Mouse (Mus musculus) forebrain, embryonic 11.5 days (tissue): Measurements from ENCODE around the gene Tmem217. TPM values are rescaled to one million over a fixed set of nuclear protein-coding genes. Genes with fewer than 3 reads are reported as not detected.

Experiments used
- ATAC-seq: fragments of 200-750 bp; cut with Nextera tagmentation; replicated peaks from 2 replicates; pipeline ENCODE4 v1.8.0; 2017; ENCODE audit warnings: moderate TSS enrichment; ENCODE audit not compliant: low FRiP score
- DNase-seq: peaks from one replicate; pipeline ENCODE4 v3.0.0-alpha.2; 2017; ENCODE audit warnings: low spot score
- H3K27ac ChIP-seq: fragments of 300-500 bp; sonication (generic); 2 replicates; pipeline ENCODE4 v1.5.1; 2014; ENCODE audit warnings: low read depth, low read length
- H3K27me3 ChIP-seq: fragments of 300-500 bp; sonication (generic); 2 replicates; pipeline ENCODE4 v1.6.1; 2014; ENCODE audit warnings: mild to moderate bottlenecking, low read length, mixed read lengths; ENCODE audit not compliant: control insufficient read depth, insufficient read depth
- H3K36me3 ChIP-seq: fragments of 300-500 bp; sonication (generic); 2 replicates; pipeline ENCODE4 v1.6.1; 2014; ENCODE audit warnings: mild to moderate bottlenecking, low read length, moderate library complexity, mixed read lengths; ENCODE audit not compliant: control insufficient read depth, insufficient read depth
- H3K4me1 ChIP-seq: fragments of 300-500 bp; sonication (generic); replicated peaks from 2 replicates; pipeline ENCODE4 v1.6.1; 2014; ENCODE audit warnings: low read length, mixed read lengths; ENCODE audit not compliant: control insufficient read depth, insufficient read depth
- H3K4me2 ChIP-seq: fragments of 300-500 bp; sonication (generic); 2 replicates; pipeline ENCODE4 v1.6.1; 2014; ENCODE audit warnings: low read depth, mild to moderate bottlenecking, low read length, moderate library complexity, mixed read lengths; ENCODE audit not compliant: severe bottlenecking
- H3K4me3 ChIP-seq: fragments of 300-500 bp; sonication (generic); 2 replicates; pipeline ENCODE4 v1.5.1; 2014; ENCODE audit warnings: low read depth, low read length
- H3K9ac ChIP-seq: fragments of 300-500 bp; sonication (generic); 2 replicates; pipeline ENCODE4 v1.6.1; 2014; ENCODE audit warnings: low read length
- H3K9me3 ChIP-seq: fragments of 300-500 bp; sonication (generic); 2 replicates; pipeline ENCODE4 v1.6.1; 2016; ENCODE audit warnings: low read length, mixed read lengths; ENCODE audit not compliant: control insufficient read depth
- WGBS: fragments of 180-500 bp; shearing (Covaris S2); extraction: QIAGEN DNeasy Blood & Tissue Kit; methylation state at CpG from one replicate; pipeline ENCODE4 v1.1.7; 2014; 5-methylcytosine and 5-hydroxymethylcytosine counted together
- polyA plus RNA-seq: library from polyadenylated mRNA; unstranded; fragments of >200 nt; fragmentation: Nextera tagmentation; extraction: Ambion mirVana; gene quantifications from 2 replicates; pipeline ENCODE4 v1.2.1, GENCODE M21; 2014

The Tmem217 gene
- polyA plus RNA-seq, 1 experiment from 2014 or later: 0.71 TPM

GRCm38 (mm10) chr17:29544064-29544463, 8.1 kb downstream of the Tmem217 start:
- no peak overlapping the region for H3K4me3 ChIP-seq
- no peaks in the 10 kb centered on the region for H3K36me3 ChIP-seq
- DNase-seq (no peak), ATAC-seq (no peak)
- no peaks in the 10 kb centered on the region for H3K4me1 ChIP-seq
- H3K27ac ChIP-seq: no peak overlapping the region
- no peak overlapping the region for H3K9ac ChIP-seq
- H3K4me2 ChIP-seq: no peak overlapping the region
- H3K27me3 ChIP-seq: no peaks in the 10 kb centered on the region
- H3K9me3 ChIP-seq: no peaks in the 10 kb centered on the region
- 85% methylated on average over 2 of the region's 2 CpGs for WGBS

- H3K4me1 ChIP-seq: no peaks in the 10 kb centered on the region
- no peak for ATAC-seq
- H3K4me2 ChIP-seq: no peak overlapping the region
- no peak for DNase-seq
- H3K4me3 ChIP-seq: no peak overlapping the region
- H3K9ac ChIP-seq: no peak overlapping the region
- H3K36me3 ChIP-seq: no peaks in the 10 kb centered on the region
- WGBS: 87% methylated on average over 19 of the region's 19 CpGs
- no peak overlapping the region for H3K27ac ChIP-seq
- no peaks in the 10 kb centered on the region for H3K27me3 ChIP-seq
- H3K9me3 ChIP-seq: no peaks in the 10 kb centered on the region
Observed at GRCm38 (mm10) chr17:29542831-29543690, 9.1 kb downstream of the Tmem217 start.

- DNase-seq (no peak), ATAC-seq (no peak)
- Histone ChIP-seq H3K4me1 (no peaks in the 10 kb centered on the region), H3K9me3 (no peaks in the 10 kb centered on the region), H3K4me2 (no peak overlapping the region), H3K36me3 (no peaks in the 10 kb centered on the region), H3K9ac (no peak overlapping the region), H3K27me3 (no peaks in the 10 kb centered on the region), H3K4me3 (no peak overlapping the region), H3K27ac (no peak overlapping the region)
- 89% methylated on average over 14 of the region's 14 CpGs for WGBS
Observed at GRCm38 (mm10) chr17:29541419-29541818, 10.8 kb downstream of the Tmem217 start.

- H3K36me3 ChIP-seq: no peaks in the 10 kb centered on the region
- no peak overlapping the region for H3K9ac ChIP-seq
- no peak for DNase-seq
- H3K4me2 ChIP-seq: no peak overlapping the region
- H3K27me3 ChIP-seq: no peaks in the 10 kb centered on the region
- no peak for ATAC-seq
- H3K27ac ChIP-seq: no peak overlapping the region
- H3K4me1 ChIP-seq: no peaks in the 10 kb centered on the region
- no peak overlapping the region for H3K4me3 ChIP-seq
- H3K9me3 ChIP-seq: no peaks in the 10 kb centered on the region
- whole genome bisulfite sequencing: 88% methylated on average over 8 of the region's 8 CpGs
Observed at GRCm38 (mm10) chr17:29540426-29540825, 11.8 kb downstream of the Tmem217 start.

GRCm38 (mm10) chr17:29533866-29534265, 18.3 kb downstream of the Tmem217 start:
- Histone ChIP-seq H3K9me3 (no peaks in the 10 kb centered on the region), H3K36me3 (no peaks in the 10 kb centered on the region), H3K27me3 (no peaks in the 10 kb centered on the region), H3K9ac (no peak overlapping the region), H3K4me2 (no peak overlapping the region), H3K27ac (no peak overlapping the region), H3K4me1 (no peaks in the 10 kb centered on the region), H3K4me3 (no peak overlapping the region)
- DNase-seq: no peak
- WGBS: 92% methylated on average over 11 of the region's 11 CpGs
- ATAC-seq: no peak

- no peak overlapping the region for H3K4me3 ChIP-seq
- DNase-seq: no peak
- no peaks in the 10 kb centered on the region for H3K36me3 ChIP-seq
- no peaks in the 10 kb centered on the region for H3K9me3 ChIP-seq
- no peak overlapping the region for H3K4me2 ChIP-seq
- WGBS: 76% methylated on average over 10 of the region's 10 CpGs
- no peaks in the 10 kb centered on the region for H3K4me1 ChIP-seq
- H3K9ac ChIP-seq: no peak overlapping the region
- no peaks in the 10 kb centered on the region for H3K27me3 ChIP-seq
- H3K27ac ChIP-seq: no peak overlapping the region
- no peak for ATAC-seq
Observed at GRCm38 (mm10) chr17:29531757-29532384, 20.3 kb downstream of the Tmem217 start.

GRCm38 (mm10) chr17:29531278-29531677, 20.9 kb downstream of the Tmem217 start:
- H3K4me2 ChIP-seq: no peak overlapping the region
- no peak overlapping the region for H3K27ac ChIP-seq
- H3K9ac ChIP-seq: no peak overlapping the region
- no peaks in the 10 kb centered on the region for H3K4me1 ChIP-seq
- ATAC-seq (no peak), DNase-seq (no peak)
- no peak overlapping the region for H3K4me3 ChIP-seq
- no peaks in the 10 kb centered on the region for H3K36me3 ChIP-seq
- H3K9me3 ChIP-seq: no peaks in the 10 kb centered on the region
- no peaks in the 10 kb centered on the region for H3K27me3 ChIP-seq
- WGBS: 75% methylated on average over 9 of the region's 9 CpGs

- Histone ChIP-seq H3K27ac (no peak overlapping the region), H3K9ac (no peak overlapping the region), H3K4me1 (no peaks in the 10 kb centered on the region), H3K4me3 (no peak overlapping the region), H3K9me3 (no peaks in the 10 kb centered on the region), H3K4me2 (no peak overlapping the region), H3K36me3 (no peaks in the 10 kb centered on the region), H3K27me3 (no peaks in the 10 kb centered on the region)
- DNase-seq: no peak
- no peak for ATAC-seq
- WGBS: 85% methylated on average over 6 of the region's 6 CpGs
Observed at GRCm38 (mm10) chr17:29530508-29530907, 21.7 kb downstream of the Tmem217 start.
